Mouse (Mus musculus) thymus, postnatal 25 days (tissue): ENCODE data around the gene Auts2.

Experiments used
- DNase-seq: peaks from one replicate; pipeline ENCODE4 v3.0.0; 2022

Gene Auts2

GRCm38 (mm10) chr5:131593261-131593660 lies 949.9 kb downstream of the Auts2 start:
- DNase-seq, result no peak

- no peak for DNase-seq
These were observed 953.1 kb downstream of the Auts2 start for GRCm38 (mm10) chr5:131589948-131590467.

GRCm38 (mm10) chr5:131586332-131586700 lies 956.8 kb downstream of the Auts2 start:
- DNase-seq, result no peak

- DNase-seq, result no peak
These were observed 957.3 kb downstream of the Auts2 start for GRCm38 (mm10) chr5:131585684-131586331.

- no peak for DNase-seq
These were observed 958.6 kb downstream of the Auts2 start for GRCm38 (mm10) chr5:131584260-131585135.

- no peak for DNase-seq
These were observed 961.8 kb downstream of the Auts2 start for GRCm38 (mm10) chr5:131581110-131582050.

- no peak for DNase-seq
These were observed 964.4 kb downstream of the Auts2 start for GRCm38 (mm10) chr5:131578737-131579136.

- no peak for DNase-seq
These were observed 967.3 kb downstream of the Auts2 start for GRCm38 (mm10) chr5:131575733-131576265.

- no peak for DNase-seq
These were observed 968.0 kb downstream of the Auts2 start for GRCm38 (mm10) chr5:131575086-131575514.

GRCm38 (mm10) chr5:131574469-131575085 lies 968.6 kb downstream of the Auts2 start:
- DNase-seq, result no peak

- no peak for DNase-seq
These were observed 969.6 kb downstream of the Auts2 start for GRCm38 (mm10) chr5:131573296-131574177.

- DNase-seq, result no peak
These were observed 977.1 kb downstream of the Auts2 start for GRCm38 (mm10) chr5:131566032-131566431.

- DNase-seq, result no peak
These were observed 979.4 kb downstream of the Auts2 start for GRCm38 (mm10) chr5:131563630-131564252.

- DNase-seq, result no peak
These were observed 982.2 kb downstream of the Auts2 start for GRCm38 (mm10) chr5:131560773-131561560.

- no peak for DNase-seq
These were observed 984.6 kb downstream of the Auts2 start for GRCm38 (mm10) chr5:131558403-131559174.

GRCm38 (mm10) chr5:131557591-131558385 lies 985.4 kb downstream of the Auts2 start:
- no peak for DNase-seq

GRCm38 (mm10) chr5:131548932-131549563 lies 994.1 kb downstream of the Auts2 start:
- DNase-seq, result no peak
